Mouse (Mus musculus): ENCODE data around the gene Cpz. TPM values are rescaled to one million over a fixed set of nuclear protein-coding genes. Genes with fewer than 3 reads are reported as not detected.

The Cpz gene
- polyA plus RNA-seq (2015; fragmentation: Nextera tagmentation; extraction: Ambion mirVana): 7.4 and 11.5 TPM in 2 replicates

DNA sequence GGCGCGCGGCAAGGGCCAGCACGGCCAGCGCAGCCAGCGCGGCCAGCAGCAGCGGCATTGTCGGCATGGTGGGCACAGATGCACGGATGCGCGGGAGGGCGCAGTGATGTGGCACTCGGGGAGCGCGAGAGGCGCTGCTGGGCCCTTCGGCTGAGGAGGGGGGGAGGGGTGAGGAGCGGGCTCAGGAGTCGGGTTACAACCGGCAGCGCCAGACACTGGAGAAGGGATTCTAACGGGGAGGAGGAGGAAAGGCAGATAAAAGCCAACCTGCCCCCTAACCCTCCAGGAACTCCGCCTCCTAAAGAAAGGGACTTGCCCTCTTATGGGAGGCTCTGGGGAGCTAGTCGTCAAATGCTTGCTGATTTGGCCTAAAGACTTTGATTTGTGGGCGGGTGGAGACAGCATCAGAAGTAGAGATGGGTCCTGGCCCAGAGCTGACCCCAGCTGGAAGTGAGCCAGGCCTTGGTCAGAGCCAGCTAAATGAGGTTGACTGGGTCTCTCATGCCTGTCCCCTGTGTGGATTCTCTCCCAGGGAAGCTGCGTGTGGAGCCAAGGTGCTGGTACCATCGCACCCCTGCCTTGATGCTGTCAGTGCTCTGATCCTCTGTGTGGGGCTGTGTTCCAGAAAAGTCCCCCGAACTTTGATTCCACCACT, at the start of gene Cpz:
TSS of gene Cpz (minus strand) at position 230 of the 655 bp plus-strand sequence.
- ATAC-seq (replicated peaks; ENCODE audit: insufficient number of reproducible peaks, insufficient read depth, low FRiP score, low read depth): peak; percentile 65
- no peaks in the 10 kb centered on the region for H3K36me3 ChIP-seq
- H3K27ac ChIP-seq: no peak within 1 kb of the TSS
- H3K4me2 ChIP-seq: peak within 1 kb of the TSS; percentile 60
- WGBS: 2% methylated on average over 28 of the region's 29 CpGs
- peak within 1 kb of the TSS; percentile 37 for H3K4me3 ChIP-seq
- peaks cover 13% of the 10 kb centered on the region for H3K4me1 ChIP-seq (replicated peaks)
- H3K9me3 ChIP-seq (replicated peaks): no peaks in the 10 kb centered on the region
- H3K9ac ChIP-seq: peak within 1 kb of the TSS; percentile 40; the same call in 1 of the 2 replicates
- H3K27me3 ChIP-seq: peaks cover 81% of the 10 kb centered on the region

DNA sequence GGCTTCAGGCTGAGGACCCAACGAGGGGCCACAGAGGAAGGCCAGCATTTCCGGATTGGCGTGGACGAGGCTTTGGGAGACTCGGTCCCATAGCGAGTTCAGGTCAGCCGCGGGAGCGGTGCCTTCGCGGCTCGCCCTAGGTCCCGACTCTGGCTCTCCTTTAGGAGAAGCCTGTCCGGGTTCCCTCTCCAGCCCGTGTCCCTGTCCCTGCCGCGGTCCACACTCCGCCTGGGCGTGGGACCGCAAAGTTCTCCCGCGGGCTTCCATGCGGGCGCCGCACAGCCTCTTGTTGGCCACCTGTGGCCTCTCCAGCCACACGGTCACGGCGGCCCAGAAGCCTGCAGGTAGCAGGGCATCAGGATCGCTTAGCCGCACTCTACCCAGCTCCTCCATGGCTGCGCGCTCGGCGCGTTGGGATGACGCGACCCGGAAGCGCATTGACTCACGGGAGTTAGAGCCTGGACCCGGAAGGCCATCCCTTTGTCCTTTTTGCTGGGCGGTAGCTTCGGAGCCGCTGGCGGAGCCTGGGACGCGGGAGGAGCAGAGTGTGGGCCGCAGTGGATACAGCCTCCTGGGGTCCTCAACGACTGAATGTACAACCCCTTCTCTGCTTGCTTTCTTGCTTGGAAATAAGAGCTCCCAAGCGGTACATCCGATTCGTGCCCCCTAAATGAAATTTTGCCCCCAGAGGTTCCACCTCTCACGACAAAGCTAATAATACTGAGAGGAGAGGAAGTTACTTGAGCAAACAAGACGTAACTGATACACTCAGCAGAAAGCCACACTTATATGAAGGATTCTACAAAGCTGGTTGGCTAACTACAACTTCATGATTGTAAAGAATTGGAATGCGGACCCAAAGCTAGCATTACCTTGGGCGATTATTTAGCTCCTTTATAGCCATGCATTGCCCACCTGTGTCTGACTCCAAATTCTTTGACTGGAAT, 49.4 kb upstream of the Cpz start, which contains the start of gene Trmt44:
TSS of gene Trmt44 (minus strand) at position 418 of the 947 bp plus-strand sequence.
- peak within 1 kb of the TSS; percentile 99 for H3K4me3 ChIP-seq
- no peaks in the 10 kb centered on the region for H3K9me3 ChIP-seq (replicated peaks)
- peaks cover 28% of the 10 kb centered on the region for H3K36me3 ChIP-seq
- H3K4me1 ChIP-seq (replicated peaks): peaks cover 13% of the 10 kb centered on the region
- H3K27ac ChIP-seq: peak within 1 kb of the TSS; percentile 84
- H3K27me3 ChIP-seq: no peaks in the 10 kb centered on the region; the same call in 1 of the 2 replicates
- peak within 1 kb of the TSS; percentile 91 for H3K4me2 ChIP-seq
- peak within 1 kb of the TSS; percentile 87 for H3K9ac ChIP-seq
- WGBS: 4% methylated on average over 56 of the region's 56 CpGs
- peak; percentile 91 for ATAC-seq (replicated peaks; ENCODE audit: insufficient number of reproducible peaks, insufficient read depth, low FRiP score, low read depth)

DNA sequence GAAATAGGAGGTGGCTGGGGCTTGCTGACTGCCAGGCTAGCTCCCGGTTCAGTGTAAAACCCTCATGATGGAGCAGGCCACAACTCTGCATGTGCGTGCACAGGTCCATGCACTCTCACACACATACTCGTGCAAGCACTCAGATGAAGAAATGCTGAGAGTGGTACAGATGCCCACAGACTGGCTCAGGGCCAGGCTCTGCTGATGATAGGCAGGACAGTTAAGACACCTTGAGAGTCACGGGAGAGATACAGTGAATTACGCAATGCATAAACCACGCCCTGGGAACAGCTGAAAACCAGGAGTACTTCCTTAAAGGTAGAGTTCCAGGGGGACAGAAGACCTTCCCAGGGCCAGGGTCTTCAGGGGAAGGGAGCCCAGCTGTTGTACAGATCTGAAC, 46.0 kb upstream of the Cpz start:
- Histone ChIP-seq H3K4me3 (no peak overlapping the region), H3K27me3 (no peaks in the 10 kb centered on the region), H3K9me3 (replicated peaks) (no peaks in the 10 kb centered on the region), H3K4me2 (no peak overlapping the region), H3K27ac (no peak overlapping the region), H3K36me3 (peaks cover 52% of the 10 kb centered on the region), H3K9ac (no peak overlapping the region), H3K4me1 (replicated peaks) (peaks cover 13% of the 10 kb centered on the region)
- 84% methylated on average over 6 of the region's 6 CpGs for WGBS
- no peak for ATAC-seq (replicated peaks; ENCODE audit: insufficient number of reproducible peaks, insufficient read depth, low FRiP score, low read depth)

DNA sequence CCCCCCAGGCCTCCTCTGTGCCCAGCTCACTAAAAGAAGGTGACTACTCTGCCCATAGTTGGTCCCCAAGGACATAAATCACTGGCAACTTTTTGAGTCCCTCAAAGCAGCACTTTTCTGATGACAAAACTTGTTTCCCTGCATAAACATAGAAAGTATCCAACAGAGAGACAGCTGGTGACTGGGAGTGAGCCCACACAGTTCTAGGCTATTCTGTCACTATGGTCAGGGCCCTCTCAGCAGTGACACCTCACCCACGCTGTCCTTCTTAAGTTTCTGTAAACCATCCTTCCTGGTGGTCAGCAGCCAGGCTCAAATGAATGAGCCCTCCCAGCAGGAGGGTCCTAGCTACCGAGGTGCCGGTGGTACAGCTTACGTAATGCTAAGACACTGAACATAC, 41.1 kb upstream of the Cpz start:
- Histone ChIP-seq H3K4me1 (replicated peaks) (peaks cover 18% of the 10 kb centered on the region), H3K4me2 (no peak overlapping the region), H3K9ac (no peak overlapping the region), H3K36me3 (peaks cover 73% of the 10 kb centered on the region), H3K9me3 (replicated peaks) (no peaks in the 10 kb centered on the region), H3K4me3 (no peak overlapping the region), H3K27me3 (no peaks in the 10 kb centered on the region), H3K27ac (no peak overlapping the region)
- WGBS: 90% methylated on average over 4 of the region's 4 CpGs
- no peak for ATAC-seq (replicated peaks; ENCODE audit: insufficient number of reproducible peaks, insufficient read depth, low FRiP score, low read depth)

DNA sequence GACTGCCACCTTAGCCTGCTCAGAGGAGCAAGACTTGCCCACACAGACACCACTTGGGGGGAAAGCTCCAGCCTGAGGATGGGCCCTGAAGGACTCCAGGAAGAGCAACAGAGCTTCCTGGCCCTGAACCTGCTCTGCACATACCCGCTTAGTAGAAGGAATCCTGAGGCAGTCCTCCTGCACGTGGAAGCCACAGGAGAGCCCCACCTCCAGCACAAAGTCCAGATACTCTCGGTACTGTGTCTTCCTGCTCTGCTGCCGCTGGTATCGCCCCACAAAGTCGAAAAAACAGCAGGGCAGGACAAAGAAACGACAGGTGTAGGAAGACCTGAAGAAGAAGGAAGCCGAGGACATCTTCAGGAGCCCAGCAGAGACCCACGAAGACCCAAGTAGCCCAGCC, 39.7 kb upstream of the Cpz start:
- no peaks in the 10 kb centered on the region for H3K27me3 ChIP-seq
- H3K4me2 ChIP-seq: no peak overlapping the region
- peaks cover 23% of the 10 kb centered on the region for H3K4me1 ChIP-seq (replicated peaks)
- H3K9me3 ChIP-seq (replicated peaks): no peaks in the 10 kb centered on the region
- no peak overlapping the region for H3K4me3 ChIP-seq
- no peak overlapping the region for H3K27ac ChIP-seq
- no peak overlapping the region for H3K9ac ChIP-seq
- peaks cover 68% of the 10 kb centered on the region for H3K36me3 ChIP-seq
- WGBS: 89% methylated on average over 9 of the region's 9 CpGs
- ATAC-seq (replicated peaks; ENCODE audit: insufficient number of reproducible peaks, insufficient read depth, low FRiP score, low read depth): no peak

DNA sequence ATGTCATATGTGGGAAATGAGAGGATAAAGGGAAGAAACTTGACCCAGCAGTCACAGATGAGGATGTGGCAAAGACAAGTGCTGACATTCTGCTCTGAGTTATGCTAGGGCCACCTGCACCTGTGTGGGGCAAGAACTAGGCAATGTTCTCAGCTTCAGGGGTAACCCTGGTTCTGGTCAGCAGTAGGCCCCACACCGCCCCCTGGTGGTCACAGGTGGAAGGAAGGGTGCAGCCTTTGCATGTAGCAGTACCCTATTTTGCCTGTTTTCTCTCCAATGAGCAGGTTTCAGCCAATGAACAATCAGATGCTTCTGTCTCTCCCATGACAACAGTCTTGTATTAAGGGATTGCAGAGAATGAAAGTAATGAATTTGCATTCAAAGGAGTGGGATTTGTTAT, 38.0 kb upstream of the Cpz start:
- Histone ChIP-seq H3K4me2 (no peak overlapping the region), H3K36me3 (peaks cover 57% of the 10 kb centered on the region), H3K9me3 (replicated peaks) (no peaks in the 10 kb centered on the region), H3K9ac (no peak overlapping the region), H3K27ac (no peak overlapping the region), H3K27me3 (no peaks in the 10 kb centered on the region), H3K4me3 (no peak overlapping the region), H3K4me1 (replicated peaks) (peaks cover 40% of the 10 kb centered on the region)
- WGBS: 0% methylated on average over 1 of the region's 1 CpGs
- ATAC-seq (replicated peaks; ENCODE audit: insufficient number of reproducible peaks, insufficient read depth, low FRiP score, low read depth): no peak

DNA sequence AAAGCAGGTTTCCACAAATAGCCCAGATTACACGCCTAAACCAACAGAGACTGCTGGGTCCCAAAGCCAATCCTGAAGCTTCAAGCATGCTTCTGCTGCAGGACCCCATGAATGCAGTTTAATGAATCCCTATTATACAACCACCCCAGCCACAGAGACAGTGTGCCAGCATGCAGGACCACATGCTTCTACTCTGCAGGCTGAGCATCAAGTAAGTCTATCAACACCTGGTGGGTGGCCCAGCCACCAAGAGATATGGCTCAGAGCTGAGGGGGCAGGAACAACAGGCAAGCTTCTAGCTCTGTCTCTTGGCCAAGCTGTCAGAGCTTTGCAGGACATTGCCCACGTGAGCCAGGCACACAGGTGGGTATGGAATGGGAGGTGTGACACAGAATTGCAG, 37.1 kb upstream of the Cpz start:
- 47% methylated on average over 2 of the region's 2 CpGs for WGBS
- H3K27me3 ChIP-seq: no peaks in the 10 kb centered on the region
- H3K4me1 ChIP-seq (replicated peaks): peaks cover 48% of the 10 kb centered on the region
- peaks cover 58% of the 10 kb centered on the region for H3K36me3 ChIP-seq
- peak overlapping the region; percentile 46; the same call in 1 of the 2 replicates for H3K27ac ChIP-seq
- ATAC-seq (replicated peaks; ENCODE audit: insufficient number of reproducible peaks, insufficient read depth, low FRiP score, low read depth): no peak
- no peak overlapping the region for H3K9ac ChIP-seq
- no peak overlapping the region for H3K4me3 ChIP-seq
- no peaks in the 10 kb centered on the region for H3K9me3 ChIP-seq (replicated peaks)
- no peak overlapping the region for H3K4me2 ChIP-seq

DNA sequence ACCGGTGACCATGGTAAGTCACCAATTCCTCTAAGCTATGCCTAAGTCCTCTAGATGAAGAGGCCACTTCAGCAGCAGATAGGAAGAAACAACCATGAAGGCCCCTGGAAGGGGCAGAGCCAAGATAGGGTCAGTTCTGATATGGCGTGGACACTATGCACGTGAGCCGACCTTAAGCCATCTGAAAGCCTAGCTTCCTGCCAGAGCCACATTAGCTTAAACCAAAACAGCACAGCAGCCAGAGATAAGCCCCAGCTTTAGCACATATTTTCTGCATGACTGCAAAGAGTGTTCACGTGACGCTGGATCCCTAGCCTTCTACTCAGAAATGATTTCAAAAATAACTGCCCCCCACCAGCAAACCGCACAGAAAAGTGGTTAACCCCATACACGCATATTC, 33.9 kb upstream of the Cpz start:
- H3K4me3 ChIP-seq: no peak overlapping the region
- H3K27me3 ChIP-seq: no peaks in the 10 kb centered on the region
- H3K9me3 ChIP-seq (replicated peaks): no peaks in the 10 kb centered on the region
- peak overlapping the region; percentile 91 for H3K27ac ChIP-seq
- peak; percentile 80 for ATAC-seq (replicated peaks; ENCODE audit: insufficient number of reproducible peaks, insufficient read depth, low FRiP score, low read depth)
- H3K36me3 ChIP-seq: peaks cover 49% of the 10 kb centered on the region
- H3K9ac ChIP-seq: no peak overlapping the region
- 21% methylated on average over 8 of the region's 8 CpGs for WGBS
- peaks cover 52% of the 10 kb centered on the region for H3K4me1 ChIP-seq (replicated peaks)
- H3K4me2 ChIP-seq: peak overlapping the region; percentile 31

DNA sequence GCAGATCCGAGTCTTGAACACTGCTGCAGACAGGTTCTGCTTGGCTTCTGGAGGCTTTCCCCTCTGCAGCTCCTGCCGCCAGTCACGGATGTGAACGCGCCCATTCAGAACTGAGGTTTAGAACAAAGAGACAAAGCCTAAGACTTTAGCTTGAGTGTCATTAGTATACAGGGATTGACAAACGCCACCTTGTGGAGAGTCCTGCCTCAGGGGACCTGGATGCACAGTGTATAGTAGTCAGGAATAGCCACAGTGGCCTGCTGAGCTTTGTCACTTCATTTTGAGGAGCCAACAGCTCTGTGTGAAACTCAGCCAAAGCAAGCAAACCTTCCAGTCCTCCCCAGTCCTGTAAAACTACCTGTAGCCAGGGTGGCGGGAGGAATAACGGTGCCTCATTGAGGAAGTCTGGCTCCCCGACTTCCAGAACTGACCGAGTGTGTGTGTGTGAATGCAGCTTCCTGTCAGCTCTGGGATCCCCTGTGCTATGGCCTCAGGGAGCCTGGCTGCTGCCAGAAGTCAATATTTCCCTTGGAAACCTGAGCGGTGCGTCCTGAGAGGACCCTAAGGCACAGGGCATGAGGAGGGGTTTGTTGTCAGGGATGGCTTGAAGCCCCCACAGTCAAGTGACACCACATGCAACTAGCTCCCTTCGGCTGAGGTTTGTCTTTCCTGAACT, 32.6 kb upstream of the Cpz start:
- H3K4me1 ChIP-seq (replicated peaks): peaks cover 49% of the 10 kb centered on the region

DNA sequence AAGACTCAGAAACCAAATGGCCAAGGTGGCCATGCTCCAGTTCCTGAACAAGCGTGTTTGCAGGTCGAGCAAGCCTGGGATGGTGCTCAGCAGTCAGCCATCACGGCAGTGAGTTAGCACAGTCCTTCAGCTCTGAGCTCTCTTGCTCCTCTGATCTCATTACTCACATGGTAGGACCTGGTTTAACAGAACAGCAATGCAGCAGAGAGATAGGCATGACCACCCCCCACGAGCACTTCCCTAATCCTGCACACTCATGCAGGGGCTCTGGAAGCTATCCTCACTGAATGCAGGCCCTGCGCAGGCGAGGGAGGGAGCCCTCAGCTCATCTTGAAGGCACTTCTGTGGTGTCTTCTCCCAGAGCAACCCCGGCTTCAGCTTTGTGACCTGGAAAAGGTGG, 30.9 kb upstream of the Cpz start:
- H3K9ac ChIP-seq: no peak overlapping the region
- ATAC-seq (replicated peaks; ENCODE audit: insufficient number of reproducible peaks, insufficient read depth, low FRiP score, low read depth): no peak
- no peak overlapping the region for H3K4me2 ChIP-seq
- H3K27me3 ChIP-seq: no peaks in the 10 kb centered on the region
- no peaks in the 10 kb centered on the region for H3K9me3 ChIP-seq (replicated peaks)
- 84% methylated on average over 7 of the region's 7 CpGs for WGBS
- H3K36me3 ChIP-seq: peaks cover 23% of the 10 kb centered on the region
- no peak overlapping the region for H3K27ac ChIP-seq
- no peak overlapping the region for H3K4me3 ChIP-seq
- H3K4me1 ChIP-seq (replicated peaks): peaks cover 32% of the 10 kb centered on the region

More for the DNA sequence above, 32.6 kb upstream of the Cpz start:
- ATAC-seq (replicated peaks; ENCODE audit: insufficient number of reproducible peaks, insufficient read depth, low FRiP score, low read depth): no peak
- peaks cover 35% of the 10 kb centered on the region for H3K36me3 ChIP-seq
- no peak overlapping the region for H3K9ac ChIP-seq
- 77% methylated on average over 13 of the region's 13 CpGs for WGBS
- no peaks in the 10 kb centered on the region for H3K9me3 ChIP-seq (replicated peaks)
- peak overlapping the region; percentile 91 for H3K27ac ChIP-seq
- no peak overlapping the region for H3K4me2 ChIP-seq
- H3K27me3 ChIP-seq: no peaks in the 10 kb centered on the region
- no peak overlapping the region for H3K4me3 ChIP-seq
